Mouse (Mus musculus): ENCODE measurements around the gene Cacna2d2. TPM values are rescaled to one million over a fixed set of nuclear protein-coding genes. Genes with fewer than 3 reads are reported as not detected.
A peak's percentile ranks its signal among the peaks of the same experiment; 100 is the strongest.

Gene Cacna2d2
- polyA plus RNA-seq (2014; fragmentation: Nextera tagmentation; extraction: Ambion mirVana): 7.9 and 10.6 TPM in 2 replicates

- peak within 1 kb of the TSS; percentile 80 for H3K27ac ChIP-seq (replicated peaks; ENCODE audit: low read depth, low read length)
- WGBS: under 1% methylated on average over 40 of the region's 54 CpGs
- no peaks in the 10 kb centered on the region for H3K9me3 ChIP-seq (ENCODE audit: control insufficient read depth, low read length)
- peak; percentile 72 for ATAC-seq (ENCODE audit: low FRiP score, low TSS enrichment)
- no peaks in the 10 kb centered on the region; the same call in 1 of the 2 replicates for H3K27me3 ChIP-seq (ENCODE audit: control insufficient read depth, insufficient read depth, low read length)
- no peaks in the 10 kb centered on the region for H3K36me3 ChIP-seq (ENCODE audit: control insufficient read depth, insufficient read depth, low read length)
- H3K4me1 ChIP-seq (ENCODE audit: control insufficient read depth, insufficient read depth, low read length): peaks cover 32% of the 10 kb centered on the region
- DNase-seq: peak; percentile 85
- H3K4me3 ChIP-seq (replicated peaks; ENCODE audit: low read depth, low read length): peak within 1 kb of the TSS; percentile 84
- peak within 1 kb of the TSS; percentile 62 for H3K4me2 ChIP-seq (ENCODE audit: low read length)
- H3K9ac ChIP-seq (replicated peaks; ENCODE audit: low read length): peak within 1 kb of the TSS; percentile 89
These were observed at the start of gene Cacna2d2 for GRCm38 (mm10) chr9:107399491-107399971. TSS of gene Cacna2d2 (plus strand) at chr9:107399612.

- ATAC-seq (ENCODE audit: low FRiP score, low TSS enrichment) (no peak), DNase-seq (no peak)
- Histone ChIP-seq H3K27me3 (ENCODE audit: control insufficient read depth, insufficient read depth, low read length) (no peaks in the 10 kb centered on the region), H3K4me3 (replicated peaks; ENCODE audit: low read depth, low read length) (no peak overlapping the region), H3K36me3 (ENCODE audit: control insufficient read depth, insufficient read depth, low read length) (no peaks in the 10 kb centered on the region), H3K9ac (replicated peaks; ENCODE audit: low read length) (no peak overlapping the region), H3K4me2 (ENCODE audit: low read length) (no peak overlapping the region), H3K27ac (replicated peaks; ENCODE audit: low read depth, low read length) (no peak overlapping the region), H3K9me3 (ENCODE audit: control insufficient read depth, low read length) (no peaks in the 10 kb centered on the region), H3K4me1 (ENCODE audit: control insufficient read depth, insufficient read depth, low read length) (no peaks in the 10 kb centered on the region)
- 77% methylated on average over 1 of the region's 1 CpGs for WGBS
These were observed 44.6 kb upstream of the Cacna2d2 start for GRCm38 (mm10) chr9:107354826-107355225.

- no peak for ATAC-seq (ENCODE audit: low FRiP score, low TSS enrichment)
- H3K27ac ChIP-seq (replicated peaks; ENCODE audit: low read depth, low read length): no peak overlapping the region
- 53% methylated on average over 7 of the region's 7 CpGs for WGBS
- no peaks in the 10 kb centered on the region for H3K27me3 ChIP-seq (ENCODE audit: control insufficient read depth, insufficient read depth, low read length)
- H3K9me3 ChIP-seq (ENCODE audit: control insufficient read depth, low read length): no peaks in the 10 kb centered on the region
- H3K4me1 ChIP-seq (ENCODE audit: control insufficient read depth, insufficient read depth, low read length): no peaks in the 10 kb centered on the region
- H3K4me2 ChIP-seq (ENCODE audit: low read length): no peak overlapping the region
- no peak overlapping the region for H3K9ac ChIP-seq (replicated peaks; ENCODE audit: low read length)
- H3K36me3 ChIP-seq (ENCODE audit: control insufficient read depth, insufficient read depth, low read length): no peaks in the 10 kb centered on the region
- peak; percentile 87 for DNase-seq
- no peak overlapping the region for H3K4me3 ChIP-seq (replicated peaks; ENCODE audit: low read depth, low read length)
These were observed 43.3 kb upstream of the Cacna2d2 start for GRCm38 (mm10) chr9:107355870-107356765.

- 18% methylated on average over 5 of the region's 5 CpGs for WGBS
- H3K36me3 ChIP-seq (ENCODE audit: control insufficient read depth, insufficient read depth, low read length): no peaks in the 10 kb centered on the region
- no peak for ATAC-seq (ENCODE audit: low FRiP score, low TSS enrichment)
These were observed 41.8 kb upstream of the Cacna2d2 start for GRCm38 (mm10) chr9:107357651-107358050.

GRCm38 (mm10) chr9:107360989-107361388 lies 38.4 kb upstream of the Cacna2d2 start:
- 11% methylated on average over 3 of the region's 3 CpGs for WGBS
- H3K27me3 ChIP-seq (ENCODE audit: control insufficient read depth, insufficient read depth, low read length): no peaks in the 10 kb centered on the region
- no peaks in the 10 kb centered on the region for H3K36me3 ChIP-seq (ENCODE audit: control insufficient read depth, insufficient read depth, low read length)
- H3K4me1 ChIP-seq (ENCODE audit: control insufficient read depth, insufficient read depth, low read length): no peaks in the 10 kb centered on the region
- H3K9me3 ChIP-seq (ENCODE audit: control insufficient read depth, low read length): no peaks in the 10 kb centered on the region
- no peak overlapping the region for H3K4me2 ChIP-seq (ENCODE audit: low read length)
- DNase-seq (peak; percentile 64), ATAC-seq (ENCODE audit: low FRiP score, low TSS enrichment) (no peak)
- H3K4me3 ChIP-seq (replicated peaks; ENCODE audit: low read depth, low read length): no peak overlapping the region
- no peak overlapping the region for H3K27ac ChIP-seq (replicated peaks; ENCODE audit: low read depth, low read length)
- no peak overlapping the region for H3K9ac ChIP-seq (replicated peaks; ENCODE audit: low read length)

More at GRCm38 (mm10) chr9:107357651-107358050, 41.8 kb upstream of the Cacna2d2 start:
- Histone ChIP-seq H3K9me3 (ENCODE audit: control insufficient read depth, low read length) (no peaks in the 10 kb centered on the region), H3K9ac (replicated peaks; ENCODE audit: low read length) (no peak overlapping the region), H3K4me2 (ENCODE audit: low read length) (no peak overlapping the region), H3K27ac (replicated peaks; ENCODE audit: low read depth, low read length) (no peak overlapping the region), H3K27me3 (ENCODE audit: control insufficient read depth, insufficient read depth, low read length) (no peaks in the 10 kb centered on the region), H3K4me3 (replicated peaks; ENCODE audit: low read depth, low read length) (no peak overlapping the region), H3K4me1 (ENCODE audit: control insufficient read depth, insufficient read depth, low read length) (no peaks in the 10 kb centered on the region)
- peak; percentile 89 for DNase-seq

GRCm38 (mm10) chr9:107366644-107367043 lies 32.8 kb upstream of the Cacna2d2 start:
- 3% methylated on average over 3 of the region's 3 CpGs for WGBS
- H3K27ac ChIP-seq (replicated peaks; ENCODE audit: low read depth, low read length): no peak overlapping the region
- no peak overlapping the region for H3K4me3 ChIP-seq (replicated peaks; ENCODE audit: low read depth, low read length)
- H3K4me2 ChIP-seq (ENCODE audit: low read length): no peak overlapping the region
- DNase-seq: peak; percentile 87
- no peak; the same call in 1 of the 2 replicates for ATAC-seq (ENCODE audit: low FRiP score, low TSS enrichment)
- no peaks in the 10 kb centered on the region for H3K27me3 ChIP-seq (ENCODE audit: control insufficient read depth, insufficient read depth, low read length)
- H3K4me1 ChIP-seq (ENCODE audit: control insufficient read depth, insufficient read depth, low read length): peaks cover 13% of the 10 kb centered on the region; the same call in 1 of the 2 replicates
- H3K36me3 ChIP-seq (ENCODE audit: control insufficient read depth, insufficient read depth, low read length): no peaks in the 10 kb centered on the region
- H3K9ac ChIP-seq (replicated peaks; ENCODE audit: low read length): no peak overlapping the region
- no peaks in the 10 kb centered on the region for H3K9me3 ChIP-seq (ENCODE audit: control insufficient read depth, low read length)

GRCm38 (mm10) chr9:107368302-107368701 lies 31.1 kb upstream of the Cacna2d2 start:
- Histone ChIP-seq H3K27me3 (ENCODE audit: control insufficient read depth, insufficient read depth, low read length) (no peaks in the 10 kb centered on the region), H3K27ac (replicated peaks; ENCODE audit: low read depth, low read length) (no peak overlapping the region), H3K4me3 (replicated peaks; ENCODE audit: low read depth, low read length) (no peak overlapping the region), H3K4me1 (ENCODE audit: control insufficient read depth, insufficient read depth, low read length) (peaks cover 13% of the 10 kb centered on the region; the same call in 1 of the 2 replicates), H3K36me3 (ENCODE audit: control insufficient read depth, insufficient read depth, low read length) (no peaks in the 10 kb centered on the region), H3K9me3 (ENCODE audit: control insufficient read depth, low read length) (no peaks in the 10 kb centered on the region), H3K4me2 (ENCODE audit: low read length) (no peak overlapping the region), H3K9ac (replicated peaks; ENCODE audit: low read length) (no peak overlapping the region)
- WGBS: 93% methylated on average over 1 of the region's 1 CpGs
- DNase-seq (no peak), ATAC-seq (ENCODE audit: low FRiP score, low TSS enrichment) (no peak)

- WGBS: 25% methylated on average over 10 of the region's 10 CpGs
- Histone ChIP-seq H3K4me2 (ENCODE audit: low read length) (no peak overlapping the region), H3K4me3 (replicated peaks; ENCODE audit: low read depth, low read length) (no peak overlapping the region), H3K36me3 (ENCODE audit: control insufficient read depth, insufficient read depth, low read length) (no peaks in the 10 kb centered on the region), H3K4me1 (ENCODE audit: control insufficient read depth, insufficient read depth, low read length) (peaks cover 13% of the 10 kb centered on the region; the same call in 1 of the 2 replicates), H3K9me3 (ENCODE audit: control insufficient read depth, low read length) (no peaks in the 10 kb centered on the region), H3K9ac (replicated peaks; ENCODE audit: low read length) (no peak overlapping the region), H3K27ac (replicated peaks; ENCODE audit: low read depth, low read length) (peak overlapping the region; percentile 66), H3K27me3 (ENCODE audit: control insufficient read depth, insufficient read depth, low read length) (no peaks in the 10 kb centered on the region)
- DNase-seq (peak; percentile 71), ATAC-seq (ENCODE audit: low FRiP score, low TSS enrichment) (peak; percentile 41; the same call in 1 of the 2 replicates)
These were observed 29.9 kb upstream of the Cacna2d2 start for GRCm38 (mm10) chr9:107369270-107370105.
